In the genomic region with DNA sequence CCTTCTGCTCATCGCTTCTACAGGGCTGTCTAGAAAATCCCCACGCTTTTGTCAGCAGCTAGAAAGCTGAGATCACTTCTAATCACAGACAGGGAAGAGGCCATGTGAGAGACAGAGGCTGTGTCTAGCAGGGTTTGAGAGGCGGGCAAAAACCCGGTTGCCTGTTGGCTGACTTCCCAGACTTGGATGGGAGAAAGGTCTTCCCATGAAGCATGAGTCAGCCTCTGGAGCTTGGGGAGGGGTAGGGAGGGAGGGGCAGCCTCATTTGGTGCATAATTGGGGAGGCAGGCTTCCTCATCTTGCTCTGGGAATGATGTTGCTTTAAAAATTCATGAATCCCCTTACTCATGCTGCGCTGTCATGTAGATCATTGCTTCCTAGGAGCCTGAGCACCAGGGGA, we compare ENCODE assay signal across 8 mouse cellular contexts. TPM values are rescaled to one million over a fixed set of nuclear protein-coding genes. Genes with fewer than 3 reads are reported as not detected.
DNase-seq lines count a peak whose midpoint lies in the region; ATAC-seq and TF ChIP-seq lines count a peak whose summit lies in the region.

No protein-coding gene starts in this region.

- no peaks in the 10 kb centered on the region for H3K9me3 ChIP-seq in forebrain, embryonic 12.5 days
- H3K9me3 ChIP-seq in forebrain, embryonic 10.5 days: no peaks in the 10 kb centered on the region
- H3K9me3 ChIP-seq in intestine, embryonic 15.5 days: no peaks in the 10 kb centered on the region

- 0 out of 2 replicates have a peak, but pooled peaks cover 6% of the 10 kb centered on the region for H3K4me1 ChIP-seq in forebrain, embryonic 12.5 days
- H3K4me1 ChIP-seq in forebrain, embryonic 10.5 days: peaks cover 6% of the 10 kb centered on the region
- H3K4me1 ChIP-seq in intestine, embryonic 15.5 days (replicated peaks): no peaks in the 10 kb centered on the region
- H3K4me1 ChIP-seq in thymus, adult 2 months (replicated peaks; ENCODE audit: control insufficient read depth, insufficient read depth, low read length): no peaks in the 10 kb centered on the region

- no peaks in the 10 kb centered on the region for H3K27me3 ChIP-seq in forebrain, embryonic 12.5 days
- H3K27me3 ChIP-seq in forebrain, embryonic 10.5 days (ENCODE audit: poor library complexity, severe bottlenecking): no peaks in the 10 kb centered on the region
- no peaks in the 10 kb centered on the region for H3K27me3 ChIP-seq in intestine, embryonic 15.5 days (replicated peaks)
- no peaks in the 10 kb centered on the region for H3K27me3 ChIP-seq in thymus, adult 2 months (ENCODE audit: control insufficient read depth, insufficient read depth, low read length)

- intact Hi-C loops in left cerebral cortex, postnatal 25 days (cut with DNase I): no loop called here

- TF ChIP-seq POLR2A in thymus, adult 2 months (IDR thresholded peaks at IDR 0.05; ENCODE audit: control insufficient read depth, extremely low read depth, insufficient read depth, low read length, poor library complexity): no peak

- 66% methylated on average over 5 of the region's 5 CpGs for WGBS in forebrain, embryonic 12.5 days
- 82% methylated on average over 5 of the region's 5 CpGs for WGBS in forebrain, embryonic 10.5 days
- 42% methylated on average over 5 of the region's 5 CpGs for WGBS in intestine, embryonic 15.5 days
- whole genome bisulfite sequencing in thymus, adult 2 months: 76% methylated on average over 5 of the region's 5 CpGs

- TF ChIP-seq CTCF in thymus, adult 2 months (IDR thresholded peaks at IDR 0.05; ENCODE audit: borderline replicate concordance, control insufficient read depth, extremely low read depth, insufficient read depth, low read length, poor library complexity): no peak

- no peak overlapping the region for H3K9ac ChIP-seq in forebrain, embryonic 12.5 days
- H3K9ac ChIP-seq in intestine, embryonic 15.5 days: no peak overlapping the region

- H3K36me3 ChIP-seq in forebrain, embryonic 12.5 days (replicated peaks): no peaks in the 10 kb centered on the region
- no peaks in the 10 kb centered on the region for H3K36me3 ChIP-seq in forebrain, embryonic 10.5 days (replicated peaks)
- H3K36me3 ChIP-seq in intestine, embryonic 15.5 days: no peaks in the 10 kb centered on the region
- no peaks in the 10 kb centered on the region for H3K36me3 ChIP-seq in thymus, adult 2 months (ENCODE audit: control insufficient read depth, insufficient read depth, low read length)

- no peak overlapping the region for H3K4me3 ChIP-seq in forebrain, embryonic 12.5 days (replicated peaks)
- H3K4me3 ChIP-seq in forebrain, embryonic 10.5 days: no peak overlapping the region
- H3K4me3 ChIP-seq in intestine, embryonic 15.5 days (replicated peaks): no peak overlapping the region
- no peak overlapping the region for H3K4me3 ChIP-seq in thymus, adult 2 months (ENCODE audit: control insufficient read depth, insufficient read depth, low read length)

- DNase-seq in forebrain, embryonic 10.5 days (ENCODE audit: extremely low spot score, low spot score): no peak
- peak; percentile 91 for DNase-seq in adrenal gland, adult 2 months
- DNase-seq in frontal cortex, postnatal 25 days (ENCODE audit: low spot score in 2 of 2): peak; percentile 14 to 43
- DNase-seq in left cerebral cortex, postnatal 25 days (ENCODE audit: low spot score in 2 of 2): peak; percentile 37 to 65
- DNase-seq in right cerebral cortex, adult 2 months (ENCODE audit: low spot score in 2 of 2): peak; percentile 33 to 46
- DNase-seq in thymus, adult 2 months: no peak

- H3K4me2 ChIP-seq in forebrain, embryonic 12.5 days: no peak overlapping the region
- H3K4me2 ChIP-seq in intestine, embryonic 15.5 days (replicated peaks): no peak overlapping the region

- no peak overlapping the region; the same call in 1 of the 2 replicates for H3K27ac ChIP-seq in forebrain, embryonic 12.5 days
- H3K27ac ChIP-seq in forebrain, embryonic 10.5 days: no peak overlapping the region
- H3K27ac ChIP-seq in intestine, embryonic 15.5 days: no peak overlapping the region
- H3K27ac ChIP-seq in thymus, adult 2 months (ENCODE audit: control insufficient read depth, insufficient read depth, low read length): no peak overlapping the region

- ATAC-seq in forebrain, embryonic 12.5 days (ENCODE audit: low FRiP score): peak; percentile 33; the same call in 1 of the 2 replicates
- peak; percentile 49 for ATAC-seq in intestine, embryonic 15.5 days

RNA-seq across cellular contexts. Expression of gene Shisa9, which starts 57.0 kb away (rescaled TPM):
- 0.82 and 1.5 TPM in 2 replicates for polyA plus RNA-seq in forebrain, embryonic 12.5 days (2016; fragmentation: Nextera tagmentation; extraction: Ambion mirVana)
- 0.06 TPM in 2 replicates for polyA plus RNA-seq in forebrain, embryonic 10.5 days (2016; fragmentation: Nextera tagmentation; extraction: Ambion mirVana)
- total RNA-seq in adrenal gland, adult 2 months (2021): 1 to 10 TPM; 3.5 to 4.6 TPM
- 2.2 and 2.4 TPM in 2 replicates for polyA plus RNA-seq in adrenal gland, adult 2 months (2012; rRNA removed)
- 1.0 and 1.2 TPM in 2 replicates for polyA plus RNA-seq in intestine, embryonic 15.5 days (2015; fragmentation: Nextera tagmentation; extraction: Ambion mirVana)
- total RNA-seq in left cerebral cortex, postnatal 25 days (2021): 10 to 100 TPM; 68.1 to 71.7 TPM
- polyA plus RNA-seq in thymus, adult 2 months (2012; rRNA removed): 1.3 TPM in 2 replicates

Comparison
In these comparisons a context has a peak if more than half of its experiments do, and no peak if none do; other contexts are left out.
1. DNase-seq: peak in adrenal gland, adult 2 months (single experiment), frontal cortex, postnatal 25 days (2 of 2), left cerebral cortex, postnatal 25 days (2 of 2) and right cerebral cortex, adult 2 months (2 of 2); none in forebrain, embryonic 10.5 days (single experiment) and thymus, adult 2 months (single experiment).